Mouse (Mus musculus) hindbrain, postnatal 0 days (tissue): ENCODE measurements around the gene Eif3l. TPM values are rescaled to one million over a fixed set of nuclear protein-coding genes. Genes with fewer than 3 reads are reported as not detected.

ENCODE experiments used
- ATAC-seq: fragments of 200-750 bp; cut with Nextera tagmentation; 2 replicates; pipeline ENCODE4 v1.8.0; 2017; ENCODE audit warnings: mild to moderate bottlenecking, moderate TSS enrichment, moderate library complexity
- DNase-seq: peaks from one replicate; pipeline ENCODE4 v3.0.0-alpha.2; 2015; ENCODE audit warnings: low spot score
- H3K27ac ChIP-seq: fragments of 300-500 bp; sonication (generic); 2 replicates; pipeline ENCODE4 v1.5.1; 2014; ENCODE audit warnings: mild to moderate bottlenecking
- H3K27me3 ChIP-seq: fragments of 300-500 bp; sonication (generic); 2 replicates; pipeline ENCODE4 v1.6.1; 2014; ENCODE audit warnings: low read length, mixed read lengths; ENCODE audit not compliant: insufficient read depth
- H3K36me3 ChIP-seq: fragments of 300-500 bp; sonication (generic); 2 replicates; pipeline ENCODE4 v1.6.1; 2014; ENCODE audit warnings: low read length, mixed read lengths; ENCODE audit not compliant: insufficient read depth
- H3K4me1 ChIP-seq: fragments of 300-500 bp; sonication (generic); 2 replicates; pipeline ENCODE4 v1.6.1; 2014; ENCODE audit warnings: antibody characterized with exemption, low read length, mixed read lengths; ENCODE audit not compliant: insufficient read depth
- H3K4me2 ChIP-seq: fragments of 300-500 bp; sonication (generic); 2 replicates; pipeline ENCODE4 v1.6.1; 2014; ENCODE audit warnings: low read depth, mild to moderate bottlenecking, low read length, moderate library complexity, mixed read lengths
- H3K4me3 ChIP-seq: fragments of 300-500 bp; sonication (generic); 2 replicates; pipeline ENCODE4 v1.5.1; 2014; ENCODE audit warnings: low read length
- H3K9ac ChIP-seq: fragments of 300-500 bp; sonication (generic); replicated peaks from 2 replicates; pipeline ENCODE4 v1.6.1; 2014; ENCODE audit warnings: mild to moderate bottlenecking, low read length, moderate library complexity, mixed read lengths
- H3K9me3 ChIP-seq: fragments of 300-500 bp; sonication (generic); 2 replicates; pipeline ENCODE4 v1.6.1; 2016; ENCODE audit warnings: low read length, mixed read lengths
- CTCF ChIP-seq: IDR thresholded peaks from 2 replicates; pipeline ENCODE4 v1.5.1; 2016; ENCODE audit warnings: antibody characterized with exemption, control low read depth, low read depth
- WGBS: fragments of 180-500 bp; shearing (Covaris S2); extraction: QIAGEN DNeasy Blood & Tissue Kit; methylation state at CpG from one replicate; pipeline ENCODE4 v1.1.7; 2014; 5-methylcytosine and 5-hydroxymethylcytosine counted together
- polyA plus RNA-seq: library from polyadenylated mRNA; unstranded; fragments of >200 nt; fragmentation: Nextera tagmentation; extraction: Ambion mirVana; gene quantifications from 2 replicates; pipeline ENCODE4 v1.2.1, GENCODE M21; 2015
- total RNA-seq: library from RNA; depleted of rRNA; stranded (reverse); fragments of >200 nt; gene quantifications from 2 replicates; pipeline ENCODE4 v1.2.3, GENCODE M21; 2014

The Eif3l gene
- total and polyA plus RNA-seq, 2 experiments from 2014 or later, result 164 to 221 TPM

DNA sequence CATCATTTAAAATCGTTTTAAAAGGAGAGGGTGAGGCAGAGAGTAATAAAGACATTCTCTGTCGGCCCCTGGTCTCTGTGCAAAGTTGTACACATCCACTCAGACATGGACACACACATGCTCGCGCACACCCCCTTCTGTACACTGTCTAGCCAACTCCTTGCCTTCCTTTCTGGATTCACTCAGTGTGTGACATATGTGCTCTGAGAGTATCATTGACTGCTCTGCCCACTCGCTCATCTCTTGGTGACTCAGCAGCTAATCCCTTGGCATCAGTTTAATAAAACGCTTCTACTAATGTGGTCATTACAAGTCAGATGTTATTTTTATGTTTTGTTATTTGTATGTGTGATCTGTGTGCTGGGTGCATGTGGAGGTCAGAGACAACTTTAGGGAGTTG is 17.3 kb downstream of the Eif3l start:
- H3K36me3 ChIP-seq, result peaks cover 55% of the 10 kb centered on the region

GRCm38 (mm10) chr15:79093083-79093839 is 18.3 kb downstream of the Eif3l start:
- no peak for ATAC-seq

More for the DNA sequence above, 17.3 kb downstream of the Eif3l start:
- TF ChIP-seq CTCF, result no peak
- Histone ChIP-seq H3K4me1 (no peaks in the 10 kb centered on the region), H3K27me3 (no peaks in the 10 kb centered on the region), H3K9me3 (no peaks in the 10 kb centered on the region), H3K4me3 (no peak overlapping the region), H3K9ac (no peak overlapping the region), H3K27ac (no peak overlapping the region), H3K4me2 (no peak overlapping the region)
- ATAC-seq, result no peak
- no peak for DNase-seq
- 90% methylated on average over 6 of the region's 6 CpGs for WGBS

DNA sequence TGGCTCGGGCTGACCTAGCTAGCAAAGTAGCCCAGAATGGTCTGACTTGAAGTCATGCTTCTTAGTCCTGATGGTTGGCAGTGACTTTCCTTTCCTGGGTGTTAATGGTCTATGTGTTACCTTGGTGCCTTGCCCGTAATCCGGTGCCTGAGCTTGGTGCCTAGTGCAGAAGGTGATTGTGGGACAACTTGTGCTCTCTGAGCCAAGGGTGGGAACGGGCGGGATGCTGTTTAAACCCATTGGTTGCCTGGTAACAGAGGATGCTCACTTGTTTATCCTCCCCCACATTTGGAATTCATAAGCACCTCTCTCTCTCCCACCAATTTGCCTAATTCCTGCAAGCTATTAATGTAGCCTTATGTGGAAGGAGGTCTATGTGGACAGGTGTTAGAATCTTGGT is 20.5 kb downstream of the Eif3l start:
- Histone ChIP-seq H3K4me3 (no peak overlapping the region), H3K27ac (no peak overlapping the region), H3K4me1 (0 out of 2 replicates have a peak, but pooled peaks cover 3% of the 10 kb centered on the region), H3K9me3 (no peaks in the 10 kb centered on the region), H3K9ac (no peak overlapping the region), H3K4me2 (no peak overlapping the region), H3K36me3 (peaks cover 39% of the 10 kb centered on the region; the same call in 1 of the 2 replicates), H3K27me3 (no peaks in the 10 kb centered on the region)
- 82% methylated on average over 5 of the region's 5 CpGs for WGBS
- ATAC-seq (no peak), DNase-seq (no peak)
- no peak for TF ChIP-seq CTCF

More at GRCm38 (mm10) chr15:79093083-79093839, 18.3 kb downstream of the Eif3l start:
- H3K9ac ChIP-seq, result no peak overlapping the region
- H3K27ac ChIP-seq, result no peak overlapping the region
- H3K4me1 ChIP-seq, result 0 out of 2 replicates have a peak, but pooled peaks cover under 1% of the 10 kb centered on the region
- TF ChIP-seq CTCF, result peak; percentile 70
- DNase-seq, result peak; percentile 63
- no peak overlapping the region for H3K4me2 ChIP-seq
- H3K27me3 ChIP-seq, result no peaks in the 10 kb centered on the region
- no peaks in the 10 kb centered on the region for H3K9me3 ChIP-seq
- H3K36me3 ChIP-seq, result peaks cover 51% of the 10 kb centered on the region
- no peak overlapping the region for H3K4me3 ChIP-seq
- 69% methylated on average over 7 of the region's 7 CpGs for WGBS

DNA sequence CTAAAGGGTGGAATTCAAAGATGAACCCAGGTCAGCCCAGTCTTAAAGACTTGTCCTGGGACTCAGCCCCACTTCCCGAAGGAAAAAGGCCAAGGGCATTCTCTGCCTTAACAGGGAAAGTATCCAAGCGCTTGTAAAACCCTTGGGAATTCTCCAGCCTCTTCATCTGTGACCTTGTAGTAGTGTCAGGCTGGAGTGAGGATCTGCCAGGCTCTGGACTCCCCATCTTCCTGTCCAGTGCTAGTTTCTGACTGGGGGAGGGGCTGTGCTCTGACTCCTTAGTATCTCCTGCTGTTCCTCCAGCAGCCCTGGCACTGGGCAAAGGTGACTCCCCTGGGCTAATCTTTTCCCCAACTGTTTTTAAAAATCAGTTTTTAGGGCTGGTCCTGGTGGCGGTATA is 21.6 kb downstream of the Eif3l start:
- Histone ChIP-seq H3K27ac (no peak overlapping the region), H3K4me1 (0 out of 2 replicates have a peak, but pooled peaks cover 3% of the 10 kb centered on the region), H3K27me3 (no peaks in the 10 kb centered on the region), H3K4me3 (no peak overlapping the region), H3K4me2 (no peak overlapping the region), H3K9ac (no peak overlapping the region), H3K9me3 (no peaks in the 10 kb centered on the region), H3K36me3 (peaks cover 29% of the 10 kb centered on the region; the same call in 1 of the 2 replicates)
- ATAC-seq, result no peak
- TF ChIP-seq CTCF, result no peak
- 80% methylated on average over 3 of the region's 3 CpGs for WGBS
- DNase-seq, result no peak

GRCm38 (mm10) chr15:79097135-79097534 is 22.2 kb downstream of the Eif3l start:
- no peak overlapping the region for H3K4me3 ChIP-seq
- 35% methylated on average over 2 of the region's 2 CpGs for WGBS
- no peak overlapping the region for H3K4me2 ChIP-seq
- no peaks in the 10 kb centered on the region for H3K9me3 ChIP-seq
- no peak for TF ChIP-seq CTCF
- H3K4me1 ChIP-seq, result 0 out of 2 replicates have a peak, but pooled peaks cover 3% of the 10 kb centered on the region
- H3K27me3 ChIP-seq, result no peaks in the 10 kb centered on the region
- H3K27ac ChIP-seq, result peak overlapping the region; percentile 71; the same call in 1 of the 2 replicates
- peaks cover 29% of the 10 kb centered on the region; the same call in 1 of the 2 replicates for H3K36me3 ChIP-seq
- no peak for ATAC-seq
- H3K9ac ChIP-seq, result no peak overlapping the region
- DNase-seq, result peak; percentile 8

DNA sequence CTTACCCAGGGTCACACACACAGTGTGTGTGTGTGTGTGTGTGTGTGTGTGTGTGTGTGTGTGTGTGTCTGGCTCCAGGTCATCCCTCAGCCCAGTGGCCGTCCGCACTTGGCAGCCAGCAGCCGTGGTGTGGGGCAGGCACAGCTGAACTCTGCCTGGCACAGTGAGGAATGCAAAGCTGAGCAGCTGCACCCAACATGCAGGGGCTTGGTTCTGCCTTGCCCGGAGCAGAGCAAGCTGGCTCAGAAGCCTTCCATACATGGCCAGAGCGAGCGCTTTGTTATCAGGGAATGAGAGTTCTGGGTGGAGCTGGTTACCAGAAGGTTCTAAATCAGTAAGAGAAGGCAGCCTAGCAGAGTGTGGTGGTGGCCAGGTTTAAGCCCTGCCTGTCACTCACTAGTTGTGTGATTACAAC is 22.6 kb downstream of the Eif3l start:
- Histone ChIP-seq H3K36me3 (peaks cover 24% of the 10 kb centered on the region; the same call in 1 of the 2 replicates), H3K4me1 (0 out of 2 replicates have a peak, but pooled peaks cover 3% of the 10 kb centered on the region), H3K27me3 (no peaks in the 10 kb centered on the region), H3K9ac (no peak overlapping the region), H3K9me3 (no peaks in the 10 kb centered on the region), H3K4me2 (no peak overlapping the region), H3K27ac (peak overlapping the region; percentile 71; the same call in 1 of the 2 replicates), H3K4me3 (no peak overlapping the region)
- DNase-seq, result peak; percentile 67
- WGBS, result 39% methylated on average over 6 of the region's 6 CpGs
- no peak for TF ChIP-seq CTCF
- peak; percentile 90 for ATAC-seq
